Mouse (Mus musculus) limb, embryonic 15.5 days (tissue): Measurements from ENCODE around the gene Hcfc2. TPM values are rescaled to one million over a fixed set of nuclear protein-coding genes. Genes with fewer than 3 reads are reported as not detected.

Experiments used
- ATAC-seq: fragments of 200-750 bp; cut with Nextera tagmentation; 2 replicates; pipeline ENCODE4 v1.8.0; 2017; ENCODE audit warnings: low read depth, moderate TSS enrichment; ENCODE audit not compliant: insufficient number of reproducible peaks, low FRiP score, low TSS enrichment
- H3K27ac ChIP-seq: fragments of 300-500 bp; sonication (generic); 2 replicates; pipeline ENCODE4 v1.5.1; 2015; ENCODE audit warnings: moderate library complexity, mild to moderate bottlenecking, inconsistent platforms
- H3K27me3 ChIP-seq: fragments of 300-500 bp; sonication (generic); 2 replicates; pipeline ENCODE4 v1.6.1; 2015; ENCODE audit warnings: inconsistent platforms
- H3K36me3 ChIP-seq: fragments of 300-500 bp; sonication (generic); 2 replicates; pipeline ENCODE4 v1.6.1; 2015; ENCODE audit warnings: inconsistent platforms
- H3K4me1 ChIP-seq: fragments of 300-500 bp; sonication (generic); 2 replicates; pipeline ENCODE4 v1.6.1; 2015; ENCODE audit warnings: inconsistent platforms
- H3K4me2 ChIP-seq: fragments of 300-500 bp; sonication (generic); 2 replicates; pipeline ENCODE4 v1.6.1; 2015; ENCODE audit warnings: mild to moderate bottlenecking, inconsistent platforms
- H3K4me3 ChIP-seq: fragments of 300-500 bp; sonication (generic); 2 replicates; pipeline ENCODE4 v1.5.1; 2015; ENCODE audit warnings: mild to moderate bottlenecking, inconsistent platforms
- H3K9ac ChIP-seq: fragments of 300-500 bp; sonication (generic); 2 replicates; pipeline ENCODE4 v1.6.1; 2015; ENCODE audit warnings: inconsistent platforms
- H3K9me3 ChIP-seq: fragments of 300-500 bp; sonication (generic); 2 replicates; pipeline ENCODE4 v1.6.1; 2016; ENCODE audit warnings: inconsistent platforms
- WGBS: fragments of 180-500 bp; shearing (Covaris S2); methylation state at CpG from one replicate; pipeline ENCODE4 v1.1.7; 2015; 5-methylcytosine and 5-hydroxymethylcytosine counted together
- polyA plus RNA-seq: library from polyadenylated mRNA; unstranded; fragments of >200 nt; fragmentation: Nextera tagmentation; extraction: Ambion mirVana; gene quantifications from 2 replicates; pipeline ENCODE4 v1.2.1, GENCODE M21; 2015

The Hcfc2 gene
- polyA plus RNA-seq, 1 experiment from 2014 or later, result 51.0 TPM

- Histone ChIP-seq H3K36me3 (peaks cover 62% of the 10 kb centered on the region), H3K4me2 (no peak overlapping the region), H3K4me1 (no peaks in the 10 kb centered on the region), H3K4me3 (no peak overlapping the region), H3K27ac (no peak overlapping the region), H3K9ac (no peak overlapping the region), H3K9me3 (no peaks in the 10 kb centered on the region), H3K27me3 (no peaks in the 10 kb centered on the region)
- ATAC-seq, result no peak
- whole genome bisulfite sequencing, result 83% methylated on average over 1 of the region's 1 CpGs
Observed at GRCm38 (mm10) chr10:82742578-82742977, 46.6 kb downstream of the Hcfc2 start.

- Histone ChIP-seq H3K4me3 (no peak overlapping the region), H3K9ac (no peak overlapping the region), H3K4me1 (no peaks in the 10 kb centered on the region), H3K9me3 (no peaks in the 10 kb centered on the region), H3K27ac (no peak overlapping the region), H3K4me2 (no peak overlapping the region), H3K36me3 (peaks cover 66% of the 10 kb centered on the region), H3K27me3 (no peaks in the 10 kb centered on the region)
- WGBS, result 88% methylated on average over 6 of the region's 6 CpGs
- no peak for ATAC-seq
Observed at GRCm38 (mm10) chr10:82744296-82744695, 48.3 kb downstream of the Hcfc2 start.

DNA sequence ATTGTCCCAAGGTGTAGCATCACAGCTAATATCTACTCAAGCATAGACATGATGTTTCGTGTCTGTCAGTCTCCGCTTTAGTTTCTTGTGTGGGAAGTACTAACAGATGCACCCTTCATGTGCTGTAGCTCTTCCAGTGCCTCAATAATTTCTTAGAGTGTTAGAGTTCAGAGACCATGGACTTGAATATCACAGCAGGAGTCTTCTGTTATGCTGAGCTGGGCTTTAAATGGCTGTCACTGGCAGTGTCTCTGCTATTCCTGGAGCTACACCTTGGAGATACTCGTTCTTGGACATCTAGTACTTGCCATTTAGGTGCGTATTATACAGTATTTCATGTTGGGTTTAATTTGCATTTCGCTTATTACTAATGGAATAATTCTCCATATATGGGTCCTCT lies 49.3 kb downstream of the Hcfc2 start:
- Histone ChIP-seq H3K4me3 (no peak overlapping the region), H3K27ac (no peak overlapping the region), H3K36me3 (peaks cover 62% of the 10 kb centered on the region), H3K4me2 (no peak overlapping the region), H3K4me1 (no peaks in the 10 kb centered on the region), H3K9me3 (no peaks in the 10 kb centered on the region), H3K27me3 (no peaks in the 10 kb centered on the region), H3K9ac (no peak overlapping the region)
- no peak for ATAC-seq
- WGBS, result 94% methylated on average over 5 of the region's 5 CpGs

GRCm38 (mm10) chr10:82746988-82747850 lies 51.3 kb downstream of the Hcfc2 start:
- Histone ChIP-seq H3K4me3 (no peak overlapping the region), H3K9me3 (no peaks in the 10 kb centered on the region), H3K27me3 (no peaks in the 10 kb centered on the region), H3K27ac (no peak overlapping the region), H3K36me3 (peaks cover 75% of the 10 kb centered on the region), H3K9ac (no peak overlapping the region), H3K4me2 (no peak overlapping the region), H3K4me1 (no peaks in the 10 kb centered on the region)
- 86% methylated on average over 15 of the region's 15 CpGs for WGBS
- no peak for ATAC-seq

GRCm38 (mm10) chr10:82750778-82751177 lies 54.8 kb downstream of the Hcfc2 start:
- Histone ChIP-seq H3K9ac (no peak overlapping the region), H3K9me3 (no peaks in the 10 kb centered on the region), H3K4me2 (no peak overlapping the region), H3K4me3 (no peak overlapping the region), H3K36me3 (peaks cover 88% of the 10 kb centered on the region), H3K4me1 (no peaks in the 10 kb centered on the region), H3K27ac (no peak overlapping the region), H3K27me3 (no peaks in the 10 kb centered on the region)
- 89% methylated on average over 6 of the region's 6 CpGs for WGBS
- ATAC-seq, result no peak

- no peak overlapping the region for H3K4me3 ChIP-seq
- peaks cover 8% of the 10 kb centered on the region; the same call in 1 of the 2 replicates for H3K4me1 ChIP-seq
- no peaks in the 10 kb centered on the region for H3K27me3 ChIP-seq
- WGBS, result 87% methylated on average over 3 of the region's 3 CpGs
- no peak for ATAC-seq
- H3K36me3 ChIP-seq, result peaks cover 91% of the 10 kb centered on the region
- no peak overlapping the region for H3K9ac ChIP-seq
- no peaks in the 10 kb centered on the region for H3K9me3 ChIP-seq
- no peak overlapping the region for H3K4me2 ChIP-seq
- no peak overlapping the region for H3K27ac ChIP-seq
Observed at GRCm38 (mm10) chr10:82752921-82753320, 57.0 kb downstream of the Hcfc2 start.

DNA sequence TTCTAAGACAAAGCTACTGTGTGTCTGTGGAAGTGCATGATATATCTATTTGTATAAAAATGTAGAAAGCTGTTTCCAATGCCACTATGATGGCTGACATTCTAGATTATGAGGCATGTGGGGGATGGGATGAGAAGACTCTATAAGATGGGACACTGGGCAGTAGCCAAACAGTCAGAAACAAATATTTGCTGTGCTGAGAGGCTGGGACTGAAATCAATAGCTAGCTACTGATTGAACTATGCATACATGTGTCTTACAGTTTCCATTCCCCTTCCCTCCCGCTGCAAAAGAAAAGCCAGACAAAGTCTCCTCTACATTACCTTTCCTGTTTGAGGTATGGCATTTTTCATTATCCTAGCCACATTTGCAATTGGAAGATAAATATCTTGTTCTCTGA lies 58.7 kb downstream of the Hcfc2 start:
- Histone ChIP-seq H3K27ac (no peak overlapping the region), H3K36me3 (peaks cover 92% of the 10 kb centered on the region), H3K9me3 (no peaks in the 10 kb centered on the region), H3K27me3 (no peaks in the 10 kb centered on the region), H3K4me1 (peaks cover 8% of the 10 kb centered on the region; the same call in 1 of the 2 replicates), H3K9ac (no peak overlapping the region), H3K4me2 (no peak overlapping the region), H3K4me3 (no peak overlapping the region)
- no peak for ATAC-seq
- 100% methylated on average over 1 of the region's 1 CpGs for WGBS

DNA sequence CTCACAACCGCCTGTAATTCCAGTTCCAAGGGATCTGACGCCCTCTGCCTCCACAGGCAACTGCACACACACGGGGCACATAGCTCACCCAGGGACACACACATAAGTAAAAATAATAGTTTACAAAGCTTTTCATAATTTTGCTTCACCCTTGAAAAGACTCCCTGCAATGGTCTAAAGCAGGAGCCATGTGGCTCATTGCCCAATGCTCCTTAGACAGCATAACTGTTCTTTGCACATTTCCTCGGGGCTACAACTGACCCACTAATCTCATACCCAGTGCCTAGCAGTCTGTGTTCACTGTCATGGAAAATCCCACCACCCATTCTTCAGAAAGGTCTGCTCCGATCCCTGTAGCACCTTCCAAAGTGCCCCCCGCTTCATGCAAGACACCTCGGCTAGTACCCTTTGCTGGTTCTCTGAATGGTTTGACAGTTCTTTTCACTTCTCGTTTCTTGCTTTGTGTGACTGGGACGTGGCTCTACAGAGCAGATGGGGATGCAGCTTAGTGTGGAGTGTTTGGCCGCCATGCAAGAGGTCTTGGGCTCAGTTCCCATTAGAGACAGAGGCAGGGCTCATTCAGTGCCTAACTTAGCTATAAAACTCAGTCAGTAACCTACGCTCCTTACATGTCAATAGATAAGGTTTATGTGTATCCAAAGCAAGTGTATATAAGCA lies 59.4 kb downstream of the Hcfc2 start:
- Histone ChIP-seq H3K4me1 (peaks cover 13% of the 10 kb centered on the region; the same call in 1 of the 2 replicates), H3K9ac (no peak overlapping the region), H3K4me3 (no peak overlapping the region), H3K4me2 (no peak overlapping the region), H3K36me3 (peaks cover 97% of the 10 kb centered on the region), H3K27ac (no peak overlapping the region), H3K27me3 (no peaks in the 10 kb centered on the region), H3K9me3 (no peaks in the 10 kb centered on the region)
- 95% methylated on average over 11 of the region's 11 CpGs for WGBS
- no peak for ATAC-seq

- Histone ChIP-seq H3K36me3 (peaks cover 93% of the 10 kb centered on the region), H3K9ac (no peak overlapping the region), H3K4me1 (peaks cover 23% of the 10 kb centered on the region), H3K27me3 (no peaks in the 10 kb centered on the region), H3K4me2 (no peak overlapping the region), H3K27ac (no peak overlapping the region), H3K9me3 (no peaks in the 10 kb centered on the region), H3K4me3 (no peak overlapping the region)
- 84% methylated on average over 9 of the region's 9 CpGs for WGBS
- no peak for ATAC-seq
Observed at GRCm38 (mm10) chr10:82756466-82756865, 60.5 kb downstream of the Hcfc2 start.

GRCm38 (mm10) chr10:82757341-82757740 lies 61.4 kb downstream of the Hcfc2 start:
- H3K36me3 ChIP-seq, result peaks cover 85% of the 10 kb centered on the region
- no peak overlapping the region for H3K9ac ChIP-seq
- H3K4me2 ChIP-seq, result no peak overlapping the region
- peaks cover 26% of the 10 kb centered on the region for H3K4me1 ChIP-seq
- H3K9me3 ChIP-seq, result no peaks in the 10 kb centered on the region
- no peaks in the 10 kb centered on the region for H3K27me3 ChIP-seq
- WGBS, result 54% methylated on average over 9 of the region's 9 CpGs
- ATAC-seq, result no peak
- H3K27ac ChIP-seq, result no peak overlapping the region
- H3K4me3 ChIP-seq, result no peak overlapping the region

GRCm38 (mm10) chr10:82758368-82758767 lies 62.4 kb downstream of the Hcfc2 start:
- Histone ChIP-seq H3K36me3 (peaks cover 75% of the 10 kb centered on the region), H3K9ac (no peak overlapping the region), H3K27me3 (no peaks in the 10 kb centered on the region), H3K4me1 (peaks cover 29% of the 10 kb centered on the region), H3K9me3 (no peaks in the 10 kb centered on the region), H3K27ac (no peak overlapping the region), H3K4me3 (no peak overlapping the region), H3K4me2 (no peak overlapping the region)
- WGBS, result 85% methylated on average over 6 of the region's 6 CpGs
- no peak for ATAC-seq

DNA sequence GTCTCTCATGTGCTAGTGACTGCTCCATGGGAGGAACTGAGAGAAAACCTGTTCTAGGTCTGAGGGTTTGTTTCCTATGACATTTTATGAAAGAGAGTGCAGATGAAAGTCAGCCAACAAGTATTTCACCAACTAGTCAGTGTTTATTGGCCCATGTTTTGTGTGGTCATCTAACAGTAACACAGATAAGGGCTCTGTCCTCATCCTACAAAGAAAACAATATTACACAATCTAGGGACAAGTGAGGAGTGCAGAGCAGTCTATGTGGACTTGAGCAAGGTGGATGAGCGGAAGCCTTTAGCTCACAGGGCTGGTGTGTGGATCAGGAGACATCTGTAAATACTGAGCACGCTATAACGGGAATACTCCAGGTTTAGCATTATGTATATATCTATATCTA lies 62.9 kb downstream of the Hcfc2 start:
- ATAC-seq, result no peak
- Histone ChIP-seq H3K9ac (no peak overlapping the region), H3K9me3 (no peaks in the 10 kb centered on the region), H3K4me2 (no peak overlapping the region), H3K27me3 (no peaks in the 10 kb centered on the region), H3K4me1 (peaks cover 29% of the 10 kb centered on the region), H3K36me3 (peaks cover 70% of the 10 kb centered on the region), H3K27ac (no peak overlapping the region), H3K4me3 (no peak overlapping the region)
- WGBS, result 97% methylated on average over 3 of the region's 3 CpGs
